ENCODE assay signal across 8 mouse cellular contexts in the genomic region with DNA sequence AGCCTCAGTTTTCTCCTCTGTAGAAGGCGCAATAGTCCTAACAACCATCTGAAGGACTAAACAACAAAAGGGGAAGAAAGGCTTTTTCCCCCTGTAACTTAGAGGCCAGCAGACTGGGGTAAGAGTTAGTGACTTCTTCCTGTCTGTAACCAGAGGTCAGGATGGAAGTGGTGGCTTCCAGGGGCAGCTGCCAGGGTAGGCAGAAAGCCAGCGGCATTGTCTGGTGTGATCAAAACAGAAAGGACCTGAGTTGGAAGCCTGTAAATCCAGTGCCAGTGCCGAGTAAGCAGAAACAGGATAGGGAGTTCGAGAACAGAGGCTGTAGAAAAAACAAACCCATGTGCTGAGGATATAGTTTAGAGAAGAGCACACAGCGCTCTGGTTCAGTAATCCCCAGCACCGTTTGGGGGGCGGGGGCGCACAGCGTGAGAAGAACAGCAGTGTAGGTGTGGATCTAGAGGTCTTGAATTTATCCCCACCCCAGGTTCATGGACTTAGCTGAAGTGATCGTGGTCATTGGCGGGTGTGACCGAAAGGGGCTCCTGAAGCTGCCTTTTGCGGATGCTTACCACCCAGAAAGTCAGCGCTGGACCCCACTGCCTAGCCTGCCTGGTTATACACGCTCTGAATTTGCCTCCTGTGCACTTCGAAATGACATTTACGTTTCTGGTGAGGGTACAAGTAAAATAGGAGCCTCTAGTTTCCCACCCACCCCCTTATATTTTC. TPM values are rescaled to one million over a fixed set of nuclear protein-coding genes. Genes with fewer than 3 reads are reported as not detected.
A peak's percentile ranks its signal among the peaks of the same experiment; 100 is the strongest.
DNase-seq lines count a peak whose midpoint lies in the region; ATAC-seq lines count a peak whose summit lies in the region.

No protein-coding gene starts in this region.

- H3K9ac ChIP-seq in hindbrain, embryonic 11.5 days (ENCODE audit: low read depth, low read length), result no peak overlapping the region
- no peak overlapping the region for H3K9ac ChIP-seq in embryonic facial prominence, embryonic 15.5 days
- H3K9ac ChIP-seq in limb, embryonic 15.5 days, result no peak overlapping the region

- DNase-seq in hindbrain, embryonic 10.5 days (ENCODE audit: low spot score), result no peak
- DNase-seq in hindbrain, embryonic 11.5 days (ENCODE audit: low spot score), result no peak
- peak; percentile 69 for DNase-seq in 416B (ENCODE audit: low read depth)
- DNase-seq in B cell, adult 2 months, result no peak
- no peak for DNase-seq in urinary bladder, adult 18-20 months (ENCODE audit: low spot score in 2 of 2)
- no peak for DNase-seq in T-cell, adult 2 months (ENCODE audit: low spot score)

- no peak for ATAC-seq in hindbrain, embryonic 11.5 days (ENCODE audit: low FRiP score)
- no peak for ATAC-seq in embryonic facial prominence, embryonic 15.5 days (ENCODE audit: insufficient number of reproducible peaks, low FRiP score, low TSS enrichment, low read depth)
- ATAC-seq in limb, embryonic 15.5 days (ENCODE audit: insufficient number of reproducible peaks, low FRiP score, low TSS enrichment, low read depth), result no peak

- no peaks in the 10 kb centered on the region for H3K9me3 ChIP-seq in hindbrain, embryonic 10.5 days
- H3K9me3 ChIP-seq in hindbrain, embryonic 11.5 days (ENCODE audit: control insufficient read depth, low read length), result no peaks in the 10 kb centered on the region
- H3K9me3 ChIP-seq in embryonic facial prominence, embryonic 15.5 days (replicated peaks), result no peaks in the 10 kb centered on the region
- H3K9me3 ChIP-seq in limb, embryonic 15.5 days, result no peaks in the 10 kb centered on the region

- H3K4me2 ChIP-seq in hindbrain, embryonic 11.5 days (replicated peaks; ENCODE audit: low read depth, low read length), result no peak overlapping the region
- H3K4me2 ChIP-seq in embryonic facial prominence, embryonic 15.5 days (replicated peaks), result no peak overlapping the region
- H3K4me2 ChIP-seq in limb, embryonic 15.5 days, result no peak overlapping the region

- 0 out of 2 replicates have a peak overlapping the region, but pooled peaks have one; percentile 12 for H3K27ac ChIP-seq in hindbrain, embryonic 10.5 days
- H3K27ac ChIP-seq in hindbrain, embryonic 11.5 days (ENCODE audit: low read depth, low read length), result no peak overlapping the region
- H3K27ac ChIP-seq in embryonic facial prominence, embryonic 15.5 days (replicated peaks), result peak overlapping the region; percentile 96; the same call in 1 of the 2 replicates
- peak overlapping the region; percentile 98 for H3K27ac ChIP-seq in limb, embryonic 15.5 days

- H3K27me3 ChIP-seq in hindbrain, embryonic 10.5 days (ENCODE audit: insufficient read depth, poor library complexity, severe bottlenecking), result peaks cover 49% of the 10 kb centered on the region
- H3K27me3 ChIP-seq in hindbrain, embryonic 11.5 days (ENCODE audit: control insufficient read depth, insufficient read depth, low read length), result peaks cover 10% of the 10 kb centered on the region; the same call in 1 of the 2 replicates
- H3K27me3 ChIP-seq in embryonic facial prominence, embryonic 15.5 days, result no peaks in the 10 kb centered on the region
- no peaks in the 10 kb centered on the region for H3K27me3 ChIP-seq in limb, embryonic 15.5 days

- peaks cover 68% of the 10 kb centered on the region for H3K4me1 ChIP-seq in hindbrain, embryonic 10.5 days (replicated peaks)
- peaks cover 17% of the 10 kb centered on the region for H3K4me1 ChIP-seq in hindbrain, embryonic 11.5 days (replicated peaks; ENCODE audit: control insufficient read depth, insufficient read depth, low read length)
- peaks cover 41% of the 10 kb centered on the region for H3K4me1 ChIP-seq in embryonic facial prominence, embryonic 15.5 days
- peaks cover 44% of the 10 kb centered on the region for H3K4me1 ChIP-seq in limb, embryonic 15.5 days

- peaks cover 41% of the 10 kb centered on the region for H3K36me3 ChIP-seq in hindbrain, embryonic 10.5 days
- H3K36me3 ChIP-seq in hindbrain, embryonic 11.5 days (ENCODE audit: control insufficient read depth, insufficient read depth, low read length), result no peaks in the 10 kb centered on the region
- peaks cover 38% of the 10 kb centered on the region for H3K36me3 ChIP-seq in embryonic facial prominence, embryonic 15.5 days
- H3K36me3 ChIP-seq in limb, embryonic 15.5 days, result peaks cover 39% of the 10 kb centered on the region

- H3K4me3 ChIP-seq in hindbrain, embryonic 10.5 days, result no peak overlapping the region
- H3K4me3 ChIP-seq in hindbrain, embryonic 11.5 days (ENCODE audit: low read depth, low read length), result no peak overlapping the region
- no peak overlapping the region for H3K4me3 ChIP-seq in embryonic facial prominence, embryonic 15.5 days (replicated peaks)
- H3K4me3 ChIP-seq in limb, embryonic 15.5 days, result no peak overlapping the region

- WGBS in hindbrain, embryonic 10.5 days, result 86% methylated on average over 17 of the region's 17 CpGs
- 82% methylated on average over 17 of the region's 17 CpGs for WGBS in hindbrain, embryonic 11.5 days
- WGBS in embryonic facial prominence, embryonic 15.5 days, result 78% methylated on average over 17 of the region's 17 CpGs
- WGBS in limb, embryonic 15.5 days, result 82% methylated on average over 17 of the region's 17 CpGs

RNA-seq across cellular contexts. Expression of gene Klhl35, which starts 4.0 kb away (rescaled TPM):
- polyA plus RNA-seq in hindbrain, embryonic 10.5 days (2016; fragmentation: Nextera tagmentation; extraction: Ambion mirVana), result 5.9 and 24.4 TPM in 2 replicates
- polyA plus RNA-seq in hindbrain, embryonic 11.5 days (2014; fragmentation: Nextera tagmentation; extraction: Ambion mirVana), result 30.3 and 35.7 TPM in 2 replicates
- polyA plus RNA-seq in embryonic facial prominence, embryonic 15.5 days (2015; fragmentation: Nextera tagmentation; extraction: Ambion mirVana), result 0.96 and 1.4 TPM in 2 replicates
- 0.46 and 1.3 TPM in 2 replicates for polyA plus RNA-seq in limb, embryonic 15.5 days (2015; fragmentation: Nextera tagmentation; extraction: Ambion mirVana)

RNA-seq across cellular contexts. Expression of gene Rps3, which starts 13.7 kb away (rescaled TPM):
- 680 and 779 TPM in 2 replicates for polyA plus RNA-seq in hindbrain, embryonic 10.5 days (2016; fragmentation: Nextera tagmentation; extraction: Ambion mirVana)
- polyA plus RNA-seq in hindbrain, embryonic 11.5 days (2014; fragmentation: Nextera tagmentation; extraction: Ambion mirVana), result 696 and 707 TPM in 2 replicates
- polyA plus RNA-seq in embryonic facial prominence, embryonic 15.5 days (2015; fragmentation: Nextera tagmentation; extraction: Ambion mirVana), result 746 and 790 TPM in 2 replicates
- 658 and 763 TPM in 2 replicates for polyA plus RNA-seq in limb, embryonic 15.5 days (2015; fragmentation: Nextera tagmentation; extraction: Ambion mirVana)
